Mouse (Mus musculus) megakaryocyte, embryonic 14.5 days (primary cell): ENCODE data around the gene 0610009B22Rik.

ENCODE experiments used
- FLI1 ChIP-seq: IDR thresholded peaks from 2 replicates; pipeline ENCODE4 v1.6.1; 2012; ENCODE audit warnings: low read length, inconsistent platforms, mixed read lengths
- GATA1 ChIP-seq: IDR thresholded peaks from 3 replicates; pipeline ENCODE4 v1.6.1; 2012; ENCODE audit warnings: mixed read lengths, low read length, inconsistent platforms, borderline replicate concordance

GRCm38 (mm10) chr11:51637971-51638414, 50.7 kb downstream of the 0610009B22Rik start:
- TF ChIP-seq GATA1: no peak
- no peak for TF ChIP-seq FLI1
